Mouse (Mus musculus) heart, postnatal 10 days (tissue): ENCODE measurements around the gene Map6. TPM values are rescaled to one million over a fixed set of nuclear protein-coding genes. Genes with fewer than 3 reads are reported as not detected.

Experiments
- DNase-seq, 2 experiments: peaks; one replicate each; pipeline ENCODE4 v3.0.0; 2021
- intact Hi-C: fragments of 180-260 bp; cut with DNase I; formaldehyde crosslinking; loops from one replicate; pipeline ENCODE4 v1.15.1; 2025
- total RNA-seq, 2 experiments: library from RNA; stranded (reverse); gene quantifications; 2 replicates each; pipeline ENCODE4 v1.2.3; 2021

The Map6 gene
- total RNA-seq, 2 experiments from 2014 or later = 5.1 to 6.0 TPM

DNA sequence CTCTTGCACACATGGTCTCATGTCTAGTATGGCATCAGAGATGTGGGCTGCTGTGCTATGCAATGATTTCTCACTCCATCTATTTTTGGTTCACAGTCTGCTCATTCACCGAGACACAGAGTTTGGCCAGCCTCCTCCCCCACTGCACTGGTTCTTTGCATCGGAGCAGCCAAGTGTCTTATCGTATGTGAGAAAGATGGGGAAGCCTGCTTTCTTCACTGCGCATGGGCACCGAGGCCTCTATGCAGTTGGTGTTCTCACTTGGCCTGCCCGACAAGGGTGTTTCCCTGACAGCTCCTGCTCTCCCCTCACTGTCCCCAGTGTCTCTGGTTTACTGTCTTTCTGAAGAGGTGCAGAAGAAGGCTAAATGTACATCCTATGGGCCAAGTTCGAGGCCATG is 12.2 kb upstream of the Map6 start:
- no peak for DNase-seq
- intact Hi-C loops = no loop called here

DNA sequence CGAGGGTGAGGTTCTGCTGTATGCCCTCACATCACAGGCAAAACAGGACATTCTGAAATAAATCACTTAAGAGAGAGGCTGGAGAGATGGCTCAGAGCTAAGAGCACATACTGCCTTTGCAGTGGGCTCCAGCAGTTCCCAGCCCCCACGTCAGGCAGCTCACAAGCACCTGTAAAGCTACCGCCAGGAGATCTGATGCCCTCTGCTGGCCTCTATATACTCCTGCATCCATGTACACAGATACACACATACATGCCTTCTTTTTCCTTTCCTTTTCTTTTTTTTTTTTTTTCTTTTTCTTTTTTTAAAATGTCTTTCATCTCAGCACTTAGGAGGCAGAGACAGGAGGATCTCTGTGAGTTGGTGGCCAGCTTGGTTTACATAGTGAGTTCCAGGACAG is 5.3 kb upstream of the Map6 start:
- intact Hi-C loops = no loop called here
- no peak for DNase-seq

DNA sequence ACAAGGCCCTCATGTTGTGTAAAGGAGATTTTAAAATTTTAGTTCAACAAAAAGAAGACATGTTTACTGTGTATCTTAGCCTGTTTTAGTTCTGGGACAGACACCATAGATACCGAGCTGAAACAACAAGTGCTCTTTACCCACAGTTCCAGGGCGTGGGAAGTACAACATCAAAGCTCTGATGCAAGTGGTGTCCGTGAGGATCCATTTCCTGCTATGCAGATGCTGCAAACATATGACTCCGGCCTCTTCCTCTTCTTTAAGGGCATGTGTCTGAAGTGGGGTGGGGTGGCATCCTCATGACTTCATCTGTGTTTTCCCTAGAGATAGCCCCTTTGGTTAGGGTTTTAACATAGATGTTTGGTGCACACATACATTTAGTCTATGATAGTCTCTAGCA is 3.7 kb upstream of the Map6 start:
- intact Hi-C loops = no loop called here
- DNase-seq = no peak

DNA sequence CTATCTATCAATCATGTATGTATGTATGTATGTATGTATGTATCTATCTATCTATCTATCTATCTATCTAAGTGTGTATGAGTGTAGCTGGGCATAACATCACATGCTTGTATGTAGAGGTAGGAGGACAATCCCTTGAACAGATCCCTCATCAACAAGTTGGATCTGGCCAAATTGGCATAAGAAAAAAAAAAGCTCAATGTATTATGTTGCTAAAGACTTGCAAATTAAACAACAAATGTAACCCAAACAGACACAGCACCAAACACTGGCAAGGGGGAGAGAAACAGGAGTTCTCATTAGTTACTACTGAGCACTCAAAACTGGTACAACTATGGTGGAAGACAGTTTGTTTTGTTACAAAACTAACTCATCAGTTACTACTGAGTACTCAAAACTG is 2.6 kb upstream of the Map6 start:
- intact Hi-C loops = no loop called here
- no peak for DNase-seq

DNA sequence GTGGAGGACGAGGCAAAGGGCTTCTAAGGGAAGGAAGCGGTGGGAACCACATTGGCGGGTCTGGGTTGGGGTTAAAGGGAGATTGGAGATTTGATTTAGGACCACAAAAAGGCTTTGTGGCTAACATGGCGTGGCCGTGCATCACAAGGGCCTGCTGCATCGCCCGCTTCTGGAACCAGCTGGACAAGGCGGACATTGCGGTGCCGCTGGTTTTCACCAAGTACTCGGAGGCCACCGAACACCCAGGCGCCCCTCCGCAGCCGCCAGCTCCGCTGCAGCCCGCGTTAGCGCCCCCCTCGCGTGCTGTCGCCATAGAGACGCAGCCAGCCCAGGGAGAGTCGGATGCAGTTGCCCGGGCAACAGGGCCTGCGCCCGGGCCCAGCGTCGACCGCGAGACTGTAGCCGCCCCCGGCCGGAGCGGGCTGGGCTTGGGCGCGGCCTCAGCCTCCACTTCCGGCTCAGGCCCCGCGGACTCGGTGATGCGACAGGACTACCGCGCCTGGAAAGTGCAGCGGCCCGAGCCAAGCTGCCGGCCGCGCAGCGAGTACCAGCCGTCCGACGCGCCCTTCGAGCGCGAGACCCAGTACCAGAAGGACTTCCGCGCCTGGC is 754 bp downstream of the Map6 start:
- intact Hi-C loops = no loop called here
- DNase-seq = peak; percentile 70 to 74

DNA sequence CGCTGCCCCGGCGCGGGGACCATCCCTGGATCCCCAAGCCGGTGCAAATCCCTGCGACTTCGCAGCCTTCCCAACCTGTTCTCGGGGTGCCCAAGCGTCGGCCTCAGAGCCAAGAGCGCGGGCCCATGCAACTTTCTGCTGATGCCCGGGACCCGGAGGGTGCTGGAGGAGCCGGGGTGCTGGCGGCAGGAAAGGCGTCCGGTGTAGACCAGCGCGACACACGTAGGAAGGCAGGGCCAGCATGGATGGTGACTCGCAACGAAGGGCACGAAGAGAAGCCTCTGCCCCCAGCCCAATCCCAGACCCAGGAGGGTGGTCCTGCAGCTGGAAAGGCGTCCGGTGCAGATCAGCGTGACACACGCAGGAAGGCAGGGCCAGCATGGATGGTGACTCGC is 1.3 kb downstream of the Map6 start:
- intact Hi-C loops = no loop called here
- DNase-seq = no peak

DNA sequence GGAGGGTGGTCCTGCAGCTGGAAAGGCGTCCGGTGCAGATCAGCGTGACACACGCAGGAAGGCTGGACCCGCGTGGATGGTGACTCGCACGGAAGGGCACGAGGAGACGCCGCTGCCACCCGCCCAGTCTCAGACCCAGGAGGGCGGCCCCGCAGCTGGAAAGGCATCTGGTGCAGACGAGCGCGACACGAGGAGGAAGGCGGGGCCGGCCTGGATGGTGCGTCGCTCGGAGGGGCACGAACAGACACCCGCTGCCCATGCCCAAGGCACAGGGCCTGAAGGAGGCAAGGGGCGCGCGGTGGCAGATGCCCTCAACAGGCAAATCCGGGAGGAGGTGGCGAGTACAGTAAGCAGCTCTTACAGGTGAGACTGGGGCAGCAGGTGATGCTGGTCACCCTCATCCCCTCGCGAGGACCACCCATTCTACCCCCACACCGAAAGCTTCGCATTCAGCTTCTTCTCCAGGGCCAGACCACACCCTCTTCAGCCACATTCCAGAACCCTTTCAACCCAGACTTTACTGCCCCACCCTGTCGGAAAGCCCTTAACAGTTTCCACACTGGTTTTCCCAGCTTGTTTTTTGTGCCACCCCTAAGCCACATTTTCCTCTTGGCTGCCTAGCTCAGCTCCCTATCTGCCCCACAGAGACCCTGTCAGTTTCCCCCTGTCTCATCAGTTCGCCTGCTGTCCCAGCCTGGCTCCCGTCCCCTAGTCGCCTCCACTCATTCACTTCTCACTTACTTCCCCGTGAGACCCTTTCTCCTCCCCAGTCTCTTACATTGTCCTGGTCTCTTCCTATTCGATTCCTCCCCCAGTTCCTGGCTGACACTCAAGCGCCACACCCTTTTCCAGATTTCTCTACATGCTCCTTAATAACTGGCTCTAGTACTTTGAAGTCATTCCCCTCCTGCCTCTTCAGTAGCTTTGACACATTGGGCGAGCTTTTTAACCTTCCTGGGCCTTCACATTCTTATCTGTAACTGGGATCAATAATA is 2.0 kb downstream of the Map6 start:
- DNase-seq = peak; percentile 11 to 28
- intact Hi-C loops = no loop called here

DNA sequence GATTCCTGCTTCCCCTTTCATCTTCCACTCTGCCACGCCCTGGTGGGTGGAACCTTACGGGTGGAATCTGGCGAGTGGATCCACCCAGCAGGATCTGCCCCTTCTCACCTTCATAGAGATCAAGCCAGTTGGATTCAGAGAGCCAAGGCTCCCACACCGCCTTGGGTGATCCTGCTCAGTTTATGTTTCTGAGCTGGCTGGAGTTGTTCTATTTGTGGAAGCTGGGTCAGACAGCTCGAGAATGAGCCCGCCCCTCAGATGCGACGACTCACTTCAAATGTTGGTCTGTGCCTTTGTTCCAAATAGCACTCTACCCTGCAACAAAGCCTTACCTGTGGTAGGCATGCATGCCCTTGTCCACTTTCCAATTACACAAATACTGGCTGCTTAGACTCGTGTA is 4.4 kb downstream of the Map6 start:
- DNase-seq = peak; percentile 32 to 37

DNA sequence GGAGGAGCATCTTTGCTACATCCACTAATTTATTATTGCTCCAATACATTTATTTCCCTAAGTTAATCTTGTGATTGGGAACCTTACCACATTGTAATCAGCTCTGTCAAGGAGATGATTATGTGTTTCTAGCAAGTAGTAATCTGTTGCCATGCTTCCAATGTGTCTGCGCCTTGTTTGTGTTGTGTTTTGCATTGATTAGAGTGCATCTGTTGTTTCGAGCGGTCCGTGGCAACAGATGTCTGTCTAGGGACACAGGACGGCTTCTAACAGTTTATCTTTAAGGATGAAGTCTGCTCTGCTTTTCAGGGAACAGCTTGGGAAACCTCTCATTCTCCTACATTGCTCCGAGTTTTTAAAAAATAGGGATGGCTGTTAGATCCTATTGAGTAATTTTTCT is 7.9 kb downstream of the Map6 start:
- DNase-seq = no peak
- intact Hi-C loops = no loop called here

More for the DNA sequence above, 4.4 kb downstream of the Map6 start:
- intact Hi-C loops = no loop called here

DNA sequence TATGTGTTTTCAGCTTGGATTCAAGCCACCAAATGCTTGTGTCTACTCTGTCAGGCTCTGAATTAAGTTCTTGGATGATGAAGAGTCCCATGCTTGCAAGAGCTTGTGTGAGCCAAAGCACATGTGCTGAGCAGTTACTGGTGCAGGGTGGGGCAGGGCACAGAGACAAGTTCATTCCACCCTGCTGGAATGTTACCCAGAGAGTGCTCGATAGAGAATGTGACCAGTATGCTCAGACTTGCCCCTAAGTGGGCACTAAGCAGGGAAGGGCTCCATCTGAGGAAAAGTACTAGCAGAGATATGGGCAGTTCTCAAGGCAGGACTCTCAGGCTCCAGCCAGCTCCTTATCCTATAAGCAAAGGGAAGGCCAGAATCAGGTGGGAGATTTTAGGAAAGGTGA is 9.4 kb downstream of the Map6 start:
- no peak for DNase-seq
- intact Hi-C loops = no loop called here

DNA sequence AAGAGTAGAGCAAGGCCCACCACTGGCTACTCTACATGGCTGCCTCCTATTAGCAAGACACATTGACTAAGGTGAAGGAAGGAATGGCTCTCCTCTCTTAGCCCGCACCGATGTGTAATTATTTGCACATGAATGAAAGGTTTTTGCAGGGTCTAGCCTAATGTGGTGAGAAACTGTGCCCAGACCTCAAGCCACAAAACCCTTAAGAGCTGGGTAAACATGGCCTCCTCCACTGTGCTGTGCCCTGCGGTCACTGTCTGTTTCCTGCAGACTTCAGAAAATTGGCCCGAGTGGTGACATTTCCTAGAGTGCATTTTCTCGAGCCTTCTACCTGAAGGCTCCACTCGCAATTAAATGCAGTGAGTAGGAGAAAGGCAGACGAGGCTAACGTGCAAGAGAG is 11.1 kb downstream of the Map6 start:
- no peak for DNase-seq
- intact Hi-C loops = no loop called here

DNA sequence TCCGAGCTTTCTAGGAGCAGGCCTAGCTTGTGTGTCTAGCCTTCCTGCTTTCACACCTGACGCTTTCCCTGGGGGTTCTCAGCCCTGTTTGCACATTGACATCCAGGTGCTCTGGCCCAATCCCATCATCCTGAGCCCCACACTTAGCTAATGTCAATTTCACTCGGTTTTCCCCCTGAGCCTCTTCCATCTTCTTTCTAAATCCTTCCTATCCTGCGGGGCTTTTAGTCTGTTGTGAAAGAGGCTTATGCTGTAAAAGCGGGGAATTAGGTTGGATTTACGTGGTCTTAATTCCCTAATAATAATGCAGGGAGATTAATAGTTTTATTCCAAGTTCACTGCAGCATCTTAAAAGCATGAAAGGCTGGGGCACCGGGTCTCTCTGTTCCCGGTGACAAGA is 12.3 kb downstream of the Map6 start:
- intact Hi-C loops = no loop called here
- DNase-seq = no peak

DNA sequence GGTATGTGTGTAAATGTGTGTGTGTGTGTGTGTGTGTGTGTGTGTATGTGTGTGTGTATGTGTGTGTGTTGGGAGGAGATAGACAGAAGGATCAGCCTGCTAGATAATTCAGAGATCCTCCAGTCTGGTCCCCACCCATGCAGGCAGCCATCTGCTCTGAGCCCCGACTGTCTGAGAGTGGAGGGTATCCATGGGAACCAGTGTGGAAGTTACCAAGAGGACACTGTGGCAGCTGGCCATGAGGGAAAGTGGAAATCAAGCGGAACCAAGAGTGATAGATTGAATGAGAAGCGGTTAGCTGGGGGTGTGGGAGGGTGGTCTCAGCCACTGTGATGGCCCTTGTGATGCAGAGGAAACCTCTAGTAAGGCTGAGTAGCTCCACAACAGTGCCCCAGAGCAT is 20.0 kb downstream of the Map6 start:
- intact Hi-C loops = no loop called here
- DNase-seq = no peak

DNA sequence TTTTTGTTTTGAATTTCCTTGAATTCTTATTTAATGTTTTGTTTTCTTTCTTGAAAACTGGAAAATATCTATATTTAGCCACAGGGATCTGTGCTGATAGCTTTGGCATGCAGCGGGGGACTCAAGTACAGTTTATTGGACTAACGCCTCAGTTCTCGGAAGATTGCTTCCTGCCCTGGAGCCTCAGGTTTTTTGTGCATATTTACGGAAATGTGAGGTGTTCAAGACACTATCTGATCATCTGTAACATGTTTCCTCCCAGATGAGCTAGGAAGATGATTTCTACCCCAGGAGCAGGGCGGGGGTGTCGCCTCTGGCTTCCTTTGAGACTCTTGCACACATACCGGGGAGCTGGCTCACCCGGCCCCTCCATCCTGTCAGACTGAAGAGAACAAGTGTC is 22.8 kb downstream of the Map6 start:
- intact Hi-C loops = no loop called here
- DNase-seq = peak; percentile 10 to 27

DNA sequence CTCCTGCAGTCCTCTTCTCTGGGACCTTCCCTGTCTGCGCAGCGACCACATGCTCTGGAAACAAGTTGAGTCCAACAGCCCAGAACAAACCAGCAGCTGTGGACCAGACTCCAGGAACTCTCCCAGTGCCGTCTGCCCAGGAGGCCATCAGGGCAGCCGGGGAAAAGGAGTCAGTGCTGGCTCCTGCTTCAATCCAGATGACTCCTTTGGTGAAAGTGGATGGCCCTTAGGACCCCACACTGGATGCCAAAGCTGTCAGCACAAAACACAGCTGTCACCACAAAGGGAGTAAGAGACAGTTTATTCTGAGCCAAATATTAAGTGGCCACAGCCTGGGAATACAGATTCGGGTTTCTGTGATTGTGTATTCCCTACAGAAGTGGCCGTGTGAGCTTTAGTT is 23.7 kb downstream of the Map6 start:
- intact Hi-C loops = no loop called here
- peak; percentile 29 to 31 for DNase-seq

DNA sequence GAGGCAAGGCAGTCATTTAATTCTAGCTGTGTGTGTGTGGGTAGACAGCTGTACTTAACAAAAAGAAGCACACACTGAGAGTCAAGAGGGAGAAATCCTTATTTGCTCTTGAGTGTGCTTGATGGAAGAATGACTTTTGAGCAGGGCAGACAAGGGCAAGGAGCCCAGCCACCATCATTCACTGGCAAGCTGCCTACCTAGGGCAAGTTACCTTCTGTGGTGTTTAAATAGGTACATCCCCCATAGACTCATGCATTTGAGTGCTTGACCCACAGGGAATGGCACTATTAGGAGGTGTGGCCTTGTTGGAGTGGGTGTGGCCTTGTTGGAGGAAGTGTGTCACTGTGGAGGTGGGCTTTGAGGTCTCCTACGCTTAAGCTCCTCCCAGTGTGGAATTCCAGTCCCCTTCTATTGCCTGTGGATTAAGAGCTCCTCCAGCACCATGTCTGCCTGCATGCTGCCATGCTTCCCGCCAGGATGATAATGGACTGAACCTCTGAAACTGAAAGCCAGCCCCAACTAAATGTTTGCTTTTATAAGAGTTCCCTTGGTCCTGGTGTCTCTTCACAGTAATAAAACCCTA is 27.0 kb downstream of the Map6 start:
- DNase-seq = no peak
- intact Hi-C loops = no loop called here

DNA sequence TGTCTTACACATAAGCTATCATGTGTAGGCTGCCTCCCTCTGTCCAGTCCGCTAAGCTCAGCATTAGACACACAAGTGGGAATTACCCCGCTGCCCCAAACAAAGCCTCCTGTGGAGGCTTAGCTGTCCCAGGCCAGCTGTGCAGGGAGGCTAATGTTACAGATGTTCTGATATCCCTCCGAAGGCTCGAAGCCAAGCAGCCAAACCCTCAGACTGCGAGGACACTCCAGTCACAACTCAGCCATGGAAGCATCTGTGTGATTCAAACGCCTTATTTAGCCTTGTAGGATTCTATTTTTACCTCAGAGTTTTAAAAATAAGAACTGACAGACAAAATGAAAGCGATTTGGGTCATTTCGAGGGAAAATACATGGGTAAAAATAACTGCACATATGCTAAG is 27.9 kb downstream of the Map6 start:
- DNase-seq = peak; percentile 48 to 55
- intact Hi-C loops = no loop called here

DNA sequence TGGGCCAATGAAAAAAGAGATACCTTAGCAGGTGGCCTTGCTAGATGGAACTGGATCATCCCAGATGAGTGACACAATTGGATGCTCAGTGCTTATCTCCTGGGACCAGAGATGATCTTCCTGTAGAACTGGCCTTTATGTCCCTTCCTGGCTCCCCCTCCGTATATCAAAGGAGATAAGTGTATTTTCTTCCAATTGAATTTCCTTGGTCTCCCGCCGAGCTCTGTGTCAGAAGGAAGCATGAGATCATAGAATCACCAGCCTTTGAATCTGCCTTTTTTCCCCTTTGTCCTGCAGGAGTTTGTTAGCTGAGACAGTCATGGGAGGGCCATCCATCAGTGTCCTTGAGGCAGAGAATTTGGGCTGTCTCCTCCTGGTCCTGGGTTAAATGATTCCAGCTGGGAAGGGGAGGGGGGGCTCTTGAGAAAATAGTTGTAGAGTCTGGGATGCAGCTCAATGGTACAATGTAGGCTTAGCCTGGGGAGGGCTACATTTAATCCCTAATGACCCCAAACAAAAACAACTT is 33.5 kb downstream of the Map6 start:
- intact Hi-C loops = no loop called here
- DNase-seq = no peak

DNA sequence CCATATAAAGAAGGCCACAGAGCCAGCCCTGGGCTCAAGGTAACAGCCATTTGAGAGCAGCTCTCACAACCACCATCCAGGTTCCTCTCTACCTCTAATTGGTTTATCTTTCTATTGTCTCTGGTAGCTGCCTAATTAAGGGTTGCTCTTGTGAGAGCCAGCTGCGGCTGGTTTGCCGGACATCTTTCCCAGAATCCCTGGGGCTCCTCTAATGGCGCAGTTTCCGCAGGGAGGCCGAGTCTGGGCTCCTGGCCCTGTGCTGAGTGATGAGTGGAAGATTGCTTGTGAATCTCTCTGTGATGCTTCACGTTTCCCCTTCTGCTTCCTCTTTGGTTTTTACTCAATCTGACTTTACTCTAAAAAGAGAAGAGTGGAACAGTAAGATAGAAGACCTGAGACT is 36.8 kb downstream of the Map6 start:
- peak in 1 of 2 experiments; percentile 35 for DNase-seq
- intact Hi-C loops = no loop called here

DNA sequence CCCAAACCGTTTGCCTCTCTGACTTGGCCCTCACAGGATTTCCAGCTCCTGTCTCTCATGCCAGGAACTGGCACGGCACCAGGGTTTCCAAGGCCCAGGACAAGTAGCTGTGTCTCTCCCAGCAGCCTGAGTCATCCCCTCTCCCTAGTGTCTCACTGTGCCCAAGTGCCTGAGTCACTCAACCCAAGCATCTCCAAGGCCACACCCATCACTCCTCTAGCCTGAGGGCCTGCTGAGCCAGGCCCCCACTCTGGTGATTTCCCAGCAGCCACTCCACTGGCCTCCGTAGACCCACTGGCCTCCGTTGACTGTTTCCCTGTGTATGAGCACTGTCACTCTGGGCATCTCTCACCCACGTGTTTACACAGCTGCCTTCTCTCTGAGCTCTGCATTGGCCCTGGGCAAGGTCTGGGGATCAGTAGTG is 37.7 kb downstream of the Map6 start:
- intact Hi-C loops = no loop called here
- peak; percentile 66 to 67 for DNase-seq

DNA sequence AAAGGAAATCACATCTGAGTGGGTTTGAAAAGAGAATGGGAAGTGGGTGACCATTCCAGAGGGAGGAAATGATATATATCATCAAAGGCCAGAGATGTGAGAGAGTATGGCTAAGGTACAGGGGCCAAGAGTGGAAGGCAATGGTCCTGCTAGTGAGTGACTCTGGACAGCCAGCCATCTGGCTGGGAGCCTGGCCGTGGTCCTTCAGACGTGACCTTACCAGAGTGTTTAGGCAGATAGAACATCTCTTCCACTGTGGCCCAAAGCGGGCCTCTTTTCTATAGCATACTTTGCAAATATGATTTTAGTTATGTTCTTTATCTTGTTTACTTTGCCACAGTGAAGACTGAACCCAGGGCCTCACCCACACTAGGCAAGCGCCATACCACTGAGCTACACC is 38.4 kb downstream of the Map6 start:
- intact Hi-C loops = no loop called here
- DNase-seq = peak in 1 of 2 experiments; percentile 38

DNA sequence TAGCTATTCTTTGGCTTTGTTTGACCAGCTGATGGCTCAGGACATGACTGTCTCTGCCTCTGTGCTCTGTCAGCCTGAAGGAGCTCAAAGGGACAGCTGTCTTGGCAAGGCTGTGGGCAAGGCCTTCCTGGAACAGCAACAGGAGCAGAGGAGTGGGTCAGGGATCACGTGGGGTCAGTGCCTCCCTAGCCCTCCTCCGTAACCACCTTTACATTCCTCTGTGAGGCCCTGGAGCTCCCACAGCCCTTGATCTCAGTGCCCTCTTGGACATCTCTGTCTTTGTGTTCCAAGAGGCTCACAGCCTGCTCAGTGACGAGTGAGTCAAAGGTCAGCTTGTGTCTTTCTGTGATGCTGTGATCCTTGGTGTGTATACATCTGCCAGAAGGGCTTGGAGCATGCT is 39.4 kb downstream of the Map6 start:
- DNase-seq = no peak
- intact Hi-C loops = no loop called here
